Mouse (Mus musculus) embryonic facial prominence, embryonic 10.5 days (tissue): ENCODE measurements around the gene Mtus2. TPM values are rescaled to one million over a fixed set of nuclear protein-coding genes. Genes with fewer than 3 reads are reported as not detected.

Experiments
- DNase-seq: peaks from one replicate; pipeline ENCODE4 v3.0.0-alpha.2; 2017; ENCODE audit warnings: low spot score
- H3K27ac ChIP-seq: fragments of 300-500 bp; sonication (generic); replicated peaks from 2 replicates; pipeline ENCODE4 v1.5.1; 2016; ENCODE audit warnings: mild to moderate bottlenecking
- H3K27me3 ChIP-seq: fragments of 300-500 bp; sonication (generic); replicated peaks from 2 replicates; pipeline ENCODE4 v1.6.1; 2016; ENCODE audit warnings: low read depth, mild to moderate bottlenecking; ENCODE audit not compliant: poor library complexity, severe bottlenecking
- H3K36me3 ChIP-seq: fragments of 300-500 bp; sonication (generic); replicated peaks from 2 replicates; pipeline ENCODE4 v1.6.1; 2016; ENCODE audit warnings: mild to moderate bottlenecking, moderate library complexity
- H3K4me1 ChIP-seq: fragments of 300-500 bp; sonication (generic); 2 replicates; pipeline ENCODE4 v1.6.1; 2016
- H3K4me3 ChIP-seq: fragments of 300-500 bp; sonication (generic); 2 replicates; pipeline ENCODE4 v1.5.1; 2016; ENCODE audit warnings: mild to moderate bottlenecking, moderate library complexity
- H3K9me3 ChIP-seq: fragments of 300-500 bp; sonication (generic); 2 replicates; pipeline ENCODE4 v1.6.1; 2016; ENCODE audit warnings: mild to moderate bottlenecking
- WGBS: fragments of 180-500 bp; shearing (Covaris S2); methylation state at CpG from one replicate; pipeline ENCODE4 v1.1.7; 2016; 5-methylcytosine and 5-hydroxymethylcytosine counted together
- polyA plus RNA-seq: library from polyadenylated mRNA; unstranded; fragments of >200 nt; fragmentation: Nextera tagmentation; extraction: Ambion mirVana; gene quantifications from 2 replicates; pipeline ENCODE4 v1.2.1, GENCODE M21; 2016

Gene Mtus2
- polyA plus RNA-seq, 1 experiment from 2014 or later = 5.7 TPM

DNA sequence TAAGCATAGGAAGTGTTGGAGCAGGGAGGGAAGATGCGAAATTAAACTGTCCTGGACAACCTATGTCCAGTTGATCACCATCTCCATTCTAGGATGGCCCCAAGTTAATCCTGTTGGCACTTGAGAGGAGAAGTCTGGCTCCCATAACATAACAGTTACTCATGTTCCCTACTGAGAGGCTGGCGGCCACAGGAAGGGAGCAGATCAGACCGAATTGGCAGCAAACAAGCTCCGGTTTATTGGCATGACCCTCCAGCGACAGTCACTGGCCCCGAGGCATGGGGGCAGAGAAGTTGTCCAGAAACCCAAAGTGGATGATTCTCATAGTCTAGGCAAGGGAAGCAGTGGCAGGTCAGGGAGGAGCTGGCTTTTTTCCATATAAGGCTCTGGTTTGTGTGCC is 224.8 kb downstream of the Mtus2 start:
- DNase-seq = no peak
- peaks cover 9% of the 10 kb centered on the region for H3K9me3 ChIP-seq
- H3K4me3 ChIP-seq = no peak overlapping the region
- H3K27ac ChIP-seq = no peak overlapping the region
- H3K36me3 ChIP-seq = no peaks in the 10 kb centered on the region
- H3K4me1 ChIP-seq = peaks cover 13% of the 10 kb centered on the region
- WGBS = 80% methylated on average over 6 of the region's 6 CpGs
- H3K27me3 ChIP-seq = no peaks in the 10 kb centered on the region

DNA sequence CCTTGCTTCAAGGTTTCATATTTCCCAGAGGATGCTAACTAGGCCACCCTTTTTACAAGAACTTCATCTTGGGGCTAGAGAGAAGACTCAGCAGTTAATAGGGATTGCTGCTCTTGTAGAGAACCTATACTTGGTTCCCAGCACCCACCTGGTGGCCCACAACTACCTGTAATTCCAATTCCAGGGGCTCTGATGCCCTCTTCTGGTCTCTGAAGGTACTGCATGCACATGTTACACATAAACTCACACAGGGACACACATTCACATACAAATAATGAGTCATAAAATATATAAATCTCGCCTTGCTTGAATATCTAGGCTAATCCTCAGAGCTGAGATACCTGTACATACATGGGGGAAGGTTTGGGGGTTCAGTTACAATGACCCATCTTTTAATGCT is 228.8 kb downstream of the Mtus2 start:
- 66% methylated on average over 1 of the region's 1 CpGs for WGBS
- Histone ChIP-seq H3K9me3 (peaks cover 5% of the 10 kb centered on the region), H3K4me1 (peaks cover 8% of the 10 kb centered on the region), H3K4me3 (no peak overlapping the region), H3K27ac (no peak overlapping the region), H3K36me3 (no peaks in the 10 kb centered on the region), H3K27me3 (no peaks in the 10 kb centered on the region)
- DNase-seq = no peak

GRCm38 (mm10) chr5:148191416-148191815 is 234.3 kb downstream of the Mtus2 start:
- no peaks in the 10 kb centered on the region for H3K27me3 ChIP-seq
- H3K36me3 ChIP-seq = no peaks in the 10 kb centered on the region
- no peaks in the 10 kb centered on the region for H3K9me3 ChIP-seq
- no peak for DNase-seq
- 0 out of 2 replicates have a peak, but pooled peaks cover 4% of the 10 kb centered on the region for H3K4me1 ChIP-seq
- H3K27ac ChIP-seq = no peak overlapping the region
- H3K4me3 ChIP-seq = no peak overlapping the region
- 30% methylated on average over 4 of the region's 4 CpGs for WGBS

DNA sequence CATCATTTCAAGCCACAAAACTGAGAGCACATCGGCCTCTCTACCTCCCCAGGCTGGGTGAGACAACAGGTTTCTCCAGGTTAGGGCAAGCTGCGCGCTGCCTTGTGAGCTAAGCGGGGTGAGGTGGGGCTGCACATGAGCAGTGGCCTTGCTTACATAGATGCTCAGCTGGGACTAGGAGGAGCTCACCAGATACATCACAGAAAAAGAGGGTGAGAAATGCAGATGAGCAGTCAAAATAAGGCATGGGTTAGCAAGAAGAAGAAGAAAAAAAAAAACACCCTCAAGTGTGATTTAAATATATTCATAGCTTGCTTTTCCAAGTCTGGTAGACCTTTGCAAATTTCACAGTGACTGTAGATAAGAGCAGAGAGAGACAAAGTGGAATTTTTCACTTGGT is 254.7 kb downstream of the Mtus2 start:
- H3K4me3 ChIP-seq = no peak overlapping the region
- H3K36me3 ChIP-seq = no peaks in the 10 kb centered on the region
- DNase-seq = no peak
- peaks cover 6% of the 10 kb centered on the region for H3K4me1 ChIP-seq
- no peak overlapping the region for H3K27ac ChIP-seq
- no peaks in the 10 kb centered on the region for H3K9me3 ChIP-seq
- WGBS = 94% methylated on average over 4 of the region's 4 CpGs
- H3K27me3 ChIP-seq = no peaks in the 10 kb centered on the region

GRCm38 (mm10) chr5:148216786-148217185 is 259.7 kb downstream of the Mtus2 start:
- peaks cover 6% of the 10 kb centered on the region for H3K4me1 ChIP-seq
- DNase-seq = no peak
- H3K36me3 ChIP-seq = no peaks in the 10 kb centered on the region
- 94% methylated on average over 8 of the region's 8 CpGs for WGBS
- no peaks in the 10 kb centered on the region for H3K27me3 ChIP-seq
- no peak overlapping the region for H3K27ac ChIP-seq
- no peak overlapping the region for H3K4me3 ChIP-seq
- H3K9me3 ChIP-seq = no peaks in the 10 kb centered on the region

DNA sequence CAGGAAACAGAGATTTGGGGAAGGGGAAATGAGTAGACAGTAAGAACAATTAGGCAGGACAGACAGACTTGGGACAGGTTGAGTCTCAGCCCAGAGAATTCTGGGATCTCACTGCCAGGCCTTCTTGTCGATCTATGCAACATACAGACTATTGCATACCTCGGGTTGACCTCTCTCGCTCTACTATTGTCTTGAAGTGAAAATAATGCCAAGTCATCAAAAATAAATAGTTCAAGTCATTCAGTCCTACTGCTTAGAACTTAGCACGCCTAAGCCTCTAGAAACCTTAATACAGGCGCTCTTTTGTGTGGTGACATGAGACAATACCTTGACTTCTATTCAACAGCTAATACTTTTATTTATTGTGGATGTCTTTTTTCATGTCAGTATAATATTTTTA is 265.8 kb downstream of the Mtus2 start:
- Histone ChIP-seq H3K4me3 (no peak overlapping the region), H3K36me3 (no peaks in the 10 kb centered on the region), H3K27ac (no peak overlapping the region), H3K9me3 (no peaks in the 10 kb centered on the region), H3K4me1 (no peaks in the 10 kb centered on the region), H3K27me3 (no peaks in the 10 kb centered on the region)
- no peak for DNase-seq
- 88% methylated on average over 5 of the region's 5 CpGs for WGBS

DNA sequence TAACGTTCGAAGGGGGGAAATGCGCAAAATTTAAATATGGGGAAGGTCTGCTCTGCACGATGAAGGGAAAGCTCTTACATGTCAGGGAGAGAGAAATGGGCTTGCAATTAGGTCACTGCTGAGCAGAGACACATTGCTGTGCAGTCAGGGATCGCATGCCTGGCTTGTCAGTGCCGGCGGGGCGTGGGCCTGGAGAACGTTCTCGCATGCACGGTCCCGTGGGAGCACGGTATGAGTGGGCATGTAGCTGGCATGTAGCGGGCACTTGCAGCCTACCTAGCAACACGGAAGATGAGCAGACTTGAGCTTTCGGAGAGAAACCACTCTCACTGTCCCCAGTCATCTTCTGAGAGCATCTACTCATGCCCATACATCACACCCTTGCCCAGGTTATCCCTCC is 266.9 kb downstream of the Mtus2 start:
- H3K4me3 ChIP-seq = no peak overlapping the region
- H3K9me3 ChIP-seq = no peaks in the 10 kb centered on the region
- 92% methylated on average over 16 of the region's 16 CpGs for WGBS
- H3K27me3 ChIP-seq = no peaks in the 10 kb centered on the region
- H3K4me1 ChIP-seq = no peaks in the 10 kb centered on the region
- no peak overlapping the region for H3K27ac ChIP-seq
- H3K36me3 ChIP-seq = no peaks in the 10 kb centered on the region
- DNase-seq = no peak

- no peak for DNase-seq
- no peak overlapping the region for H3K27ac ChIP-seq
- no peaks in the 10 kb centered on the region for H3K4me1 ChIP-seq
Observed at GRCm38 (mm10) chr5:148233714-148234113, 276.6 kb downstream of the Mtus2 start.

DNA sequence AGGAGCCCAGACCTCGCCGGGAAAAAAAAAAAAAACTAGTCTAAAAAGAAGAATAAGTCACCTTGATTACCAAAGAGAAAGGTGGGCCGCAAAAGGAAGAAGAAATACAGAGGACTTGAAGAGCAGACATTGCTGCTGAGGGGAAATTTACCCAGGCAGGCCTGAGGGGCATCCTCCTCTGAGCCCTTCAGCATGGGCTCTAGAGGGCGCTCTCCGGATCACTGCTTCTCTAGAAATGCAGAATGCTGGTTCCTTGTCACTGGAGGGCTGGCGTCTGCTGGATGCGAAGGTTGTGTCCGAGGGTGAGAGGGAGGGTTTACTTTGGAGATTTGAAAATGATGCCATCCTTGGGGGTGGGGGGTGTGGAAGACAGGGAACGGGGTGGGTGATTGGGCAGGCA is 279.5 kb downstream of the Mtus2 start:
- no peaks in the 10 kb centered on the region for H3K36me3 ChIP-seq
- peak; percentile 29 for DNase-seq
- 53% methylated on average over 9 of the region's 9 CpGs for WGBS
- H3K27ac ChIP-seq = no peak overlapping the region
- no peaks in the 10 kb centered on the region for H3K27me3 ChIP-seq
- H3K9me3 ChIP-seq = no peaks in the 10 kb centered on the region
- H3K4me1 ChIP-seq = no peaks in the 10 kb centered on the region
- no peak overlapping the region for H3K4me3 ChIP-seq

More at GRCm38 (mm10) chr5:148233714-148234113, 276.6 kb downstream of the Mtus2 start:
- WGBS = 85% methylated on average over 18 of the region's 18 CpGs
- no peaks in the 10 kb centered on the region for H3K27me3 ChIP-seq
- no peaks in the 10 kb centered on the region for H3K36me3 ChIP-seq
- no peaks in the 10 kb centered on the region for H3K9me3 ChIP-seq
- no peak overlapping the region for H3K4me3 ChIP-seq

DNA sequence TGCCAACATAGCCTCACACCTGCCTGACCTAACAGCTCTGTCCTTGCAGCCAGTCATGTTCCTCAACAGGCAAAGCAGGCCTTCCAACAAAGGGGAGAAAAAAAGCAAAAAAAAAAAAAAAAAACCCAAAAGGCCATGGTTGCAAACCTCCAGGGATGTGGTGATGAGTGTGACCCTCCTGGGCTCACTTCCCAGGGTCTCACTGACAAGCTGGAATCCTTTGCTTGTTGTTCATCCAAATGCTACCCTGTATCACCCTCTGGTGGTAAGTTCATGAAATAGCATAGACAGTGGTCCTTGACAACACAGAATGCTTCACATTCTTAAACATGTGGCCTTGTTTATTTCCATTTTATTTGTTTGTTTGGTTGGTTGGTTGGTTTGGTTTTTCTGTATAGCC is 281.9 kb downstream of the Mtus2 start:
- no peaks in the 10 kb centered on the region for H3K27me3 ChIP-seq
- no peak overlapping the region for H3K4me3 ChIP-seq
- no peaks in the 10 kb centered on the region for H3K36me3 ChIP-seq
- no peak overlapping the region for H3K27ac ChIP-seq
- no peaks in the 10 kb centered on the region for H3K4me1 ChIP-seq
- no peaks in the 10 kb centered on the region for H3K9me3 ChIP-seq
- no peak for DNase-seq

DNA sequence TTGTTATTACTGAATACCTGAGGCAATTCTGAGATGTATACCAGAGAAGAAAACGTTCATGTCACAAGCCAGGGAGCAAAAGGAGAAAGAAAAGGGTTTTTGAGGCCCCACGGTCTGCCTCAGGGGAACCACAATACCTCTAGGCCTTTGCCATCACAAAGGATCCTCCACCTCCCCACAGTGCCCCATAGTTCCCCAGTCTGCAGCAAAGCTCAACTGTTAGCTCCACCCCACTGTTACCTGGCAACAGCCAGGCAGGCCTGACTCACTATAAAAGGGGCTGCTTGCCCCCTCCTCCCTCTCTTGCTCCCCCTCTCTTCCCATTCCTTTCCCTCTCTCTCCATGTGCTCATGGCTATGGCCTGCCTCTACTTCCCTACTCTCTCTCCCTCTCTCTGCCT is 282.6 kb downstream of the Mtus2 start:
- 36% methylated on average over 2 of the region's 2 CpGs for WGBS
- no peak for DNase-seq
- Histone ChIP-seq H3K27me3 (no peaks in the 10 kb centered on the region), H3K4me3 (no peak overlapping the region), H3K4me1 (no peaks in the 10 kb centered on the region), H3K27ac (no peak overlapping the region), H3K36me3 (no peaks in the 10 kb centered on the region), H3K9me3 (no peaks in the 10 kb centered on the region)

DNA sequence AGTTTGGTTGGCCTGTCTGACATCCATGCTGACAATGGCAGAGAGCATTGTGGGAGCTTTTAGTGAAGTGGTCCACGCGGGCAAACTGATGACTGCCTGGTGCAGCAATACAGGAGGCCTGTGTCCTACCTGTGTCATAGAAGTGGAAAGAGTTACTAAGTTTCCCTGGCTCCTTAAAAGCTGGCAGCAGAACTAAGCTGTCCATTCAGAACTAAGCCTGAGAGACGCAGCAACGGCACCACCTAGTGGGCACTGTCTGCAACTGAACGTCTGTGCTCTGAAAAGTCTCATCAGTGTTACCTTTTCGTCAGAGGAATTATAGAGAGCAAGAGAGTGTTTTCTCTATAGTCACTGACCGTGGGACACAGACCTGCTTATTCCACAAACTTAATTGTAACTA is 284.8 kb downstream of the Mtus2 start:
- no peaks in the 10 kb centered on the region for H3K36me3 ChIP-seq
- peak; percentile 76 for DNase-seq
- WGBS = 11% methylated on average over 7 of the region's 7 CpGs
- no peak overlapping the region for H3K27ac ChIP-seq
- no peaks in the 10 kb centered on the region for H3K4me1 ChIP-seq
- no peak overlapping the region for H3K4me3 ChIP-seq
- H3K27me3 ChIP-seq = no peaks in the 10 kb centered on the region
- H3K9me3 ChIP-seq = 0 out of 2 replicates have a peak, but pooled peaks cover 7% of the 10 kb centered on the region

- Histone ChIP-seq H3K36me3 (no peaks in the 10 kb centered on the region), H3K27me3 (no peaks in the 10 kb centered on the region; the same call in 1 of the 2 replicates), H3K9me3 (0 out of 2 replicates have a peak, but pooled peaks cover 7% of the 10 kb centered on the region), H3K4me1 (peaks cover 17% of the 10 kb centered on the region), H3K27ac (no peak overlapping the region), H3K4me3 (no peak overlapping the region)
- 40% methylated on average over 1 of the region's 1 CpGs for WGBS
- DNase-seq = no peak
Observed at GRCm38 (mm10) chr5:148244471-148244870, 287.4 kb downstream of the Mtus2 start.

DNA sequence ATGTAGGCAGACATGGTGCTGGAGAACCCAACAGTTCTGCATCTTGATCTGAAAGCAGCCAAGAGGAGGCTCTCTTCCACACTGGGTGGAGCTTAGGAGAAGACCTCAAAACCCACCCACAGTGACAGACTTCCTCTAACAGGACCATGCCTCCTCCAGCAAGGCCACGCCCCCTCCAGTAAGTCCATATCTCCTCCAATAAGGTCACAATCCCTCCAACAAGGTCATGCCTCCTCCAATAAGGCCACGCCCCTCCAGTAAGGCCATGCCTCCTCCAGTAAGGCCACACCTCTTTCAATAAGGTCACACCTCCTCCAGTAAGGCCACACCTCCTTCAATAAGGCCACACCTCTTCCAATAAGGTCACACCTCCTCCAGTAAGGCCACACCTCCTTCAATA is 288.3 kb downstream of the Mtus2 start:
- Histone ChIP-seq H3K27me3 (no peaks in the 10 kb centered on the region; the same call in 1 of the 2 replicates), H3K4me3 (no peak overlapping the region), H3K9me3 (0 out of 2 replicates have a peak, but pooled peaks cover 7% of the 10 kb centered on the region), H3K27ac (no peak overlapping the region), H3K36me3 (no peaks in the 10 kb centered on the region), H3K4me1 (peaks cover 17% of the 10 kb centered on the region)
- no peak for DNase-seq
- 78% methylated on average over 2 of the region's 2 CpGs for WGBS
